Mouse (Mus musculus): ENCODE data around the gene Pias4.

GRCm38 (mm10) chr10:81140717-81141454, 26.8 kb downstream of the Pias4 start:
- TF ChIP-seq CTCF (IDR thresholded peaks at IDR 0.05; ENCODE audit: low read depth, low read length) (no peak), POLR2A (IDR thresholded peaks at IDR 0.05; ENCODE audit: extremely low read depth, insufficient read depth, low read length) (no peak)
